Mouse (Mus musculus): ENCODE data around the gene Tspan13. TPM values are rescaled to one million over a fixed set of nuclear protein-coding genes. Genes with fewer than 3 reads are reported as not detected.

Gene Tspan13
- polyA plus RNA-seq, 1 experiment from 2014 or later = 57.4 TPM

GRCm38 (mm10) chr12:35966768-35967141, 75.5 kb downstream of the Tspan13 start:
- Histone ChIP-seq H3K27me3 (no peaks in the 10 kb centered on the region), H3K9me3 (no peaks in the 10 kb centered on the region), H3K27ac (no peak overlapping the region), H3K9ac (no peak overlapping the region), H3K4me2 (no peak overlapping the region), H3K36me3 (no peaks in the 10 kb centered on the region), H3K4me3 (no peak overlapping the region), H3K4me1 (no peaks in the 10 kb centered on the region)
- WGBS = 57% methylated on average over 7 of the region's 7 CpGs
- ATAC-seq (ENCODE audit: insufficient number of reproducible peaks, insufficient read depth, low FRiP score, low TSS enrichment, low read depth) = no peak

- Histone ChIP-seq H3K4me3 (no peak overlapping the region), H3K27me3 (no peaks in the 10 kb centered on the region), H3K27ac (no peak overlapping the region), H3K9me3 (no peaks in the 10 kb centered on the region), H3K4me2 (no peak overlapping the region), H3K9ac (no peak overlapping the region), H3K36me3 (no peaks in the 10 kb centered on the region), H3K4me1 (no peaks in the 10 kb centered on the region)
- WGBS = 50% methylated on average over 7 of the region's 7 CpGs
- no peak for ATAC-seq (ENCODE audit: insufficient number of reproducible peaks, insufficient read depth, low FRiP score, low TSS enrichment, low read depth)
These were observed 76.1 kb downstream of the Tspan13 start for GRCm38 (mm10) chr12:35966098-35966767.

Other genes starting within 250 kb of the Tspan13 start
- 0.35 and 1.4 TPM in 2 replicates for gene Agr3, start 116.9 kb downstream of the Tspan13 start, polyA plus RNA-seq (2015; fragmentation: Nextera tagmentation; extraction: Ambion mirVana)
- gene Agr2, start 49.6 kb downstream of the Tspan13 start, polyA plus RNA-seq (2015; fragmentation: Nextera tagmentation; extraction: Ambion mirVana) = 0.55 and 1.7 TPM in 2 replicates
- gene Ankmy2, start 114.6 kb upstream of the Tspan13 start, polyA plus RNA-seq (2015; fragmentation: Nextera tagmentation; extraction: Ambion mirVana) = 40.4 and 45.4 TPM in 2 replicates
- 243 and 276 TPM in 2 replicates for gene Bzw2, start 115.6 kb upstream of the Tspan13 start, polyA plus RNA-seq (2015; fragmentation: Nextera tagmentation; extraction: Ambion mirVana)
- not detected in 2 replicates for gene Lrrc72, start 210.9 kb upstream of the Tspan13 start, polyA plus RNA-seq (2015; fragmentation: Nextera tagmentation; extraction: Ambion mirVana)